Mouse (Mus musculus) Patski (cell line): ENCODE measurements at regions not wholly inside any gene's neighbourhood (a gene's known extent, or its start where the extent isn't known, plus 50 kb on each side); places are given as distances from the start of the nearest gene placed in this dataset.

ENCODE experiments used
- ATAC-seq: fragments of 100-300 bp; one replicate; pipeline ENCODE4 v1.8.0; 2021
- CTCF ChIA-PET: fragments of 350-600 bp; sonication (Branson Sonifier 250); formaldehyde crosslinking; loops from one replicate; lab custom pipeline; 2022; ENCODE audit warnings: inconsistent platforms; lab: Charles Lee
- POLR2A ChIA-PET: fragments of 350-600 bp; sonication (Branson Sonifier 250); formaldehyde crosslinking; loops from one replicate; lab custom pipeline; 2022; ENCODE audit warnings: antibody characterized with exemption, inconsistent platforms; lab: Charles Lee
- DNase-seq: peaks from one replicate; pipeline ENCODE4 v3.0.0-alpha.2; 2011; ENCODE audit warnings: low read depth, low spot score
- H3K27me3 ChIP-seq: fragments of 371-371 bp; one replicate; pipeline ENCODE4 v1.5.1; 2021
- CTCF ChIP-seq: fragments of 100-300 bp; IDR thresholded peaks from one replicate; pipeline ENCODE4 v1.5.1; 2021
- in situ Hi-C: fragments of 300-500 bp; cut with MboI; formaldehyde crosslinking; loops from 3 replicates; pipeline ENCODE4 v1.11.1; 2018; ENCODE audit warnings: low pct_unique_long_range_greater_than_20kb, mixed read lengths

- DNase-seq: no peak
- CTCF ChIA-PET: no interaction called here
- POLR2A ChIA-PET: no interaction called here
- ATAC-seq: no peak
- in situ Hi-C loops: no loop called here
- no peak for TF ChIP-seq CTCF
- no peaks in the 10 kb centered on the region for H3K27me3 ChIP-seq
Measured at GRCm38 (mm10) chr1:59403831-59404547, 78.2 kb upstream of the Fzd7 start.

GRCm38 (mm10) chr1:59405370-59405769 is 76.9 kb upstream of the Fzd7 start:
- in situ Hi-C loops: no loop called here
- ChIA-PET CTCF (no interaction called here), POLR2A (no interaction called here)
- no peak for ATAC-seq
- no peaks in the 10 kb centered on the region for H3K27me3 ChIP-seq
- no peak for TF ChIP-seq CTCF
- no peak for DNase-seq

- TF ChIP-seq CTCF: no peak
- CTCF ChIA-PET: no interaction called here
- in situ Hi-C loops: no loop called here
Measured at GRCm38 (mm10) chr1:59406741-59407306, 75.4 kb upstream of the Fzd7 start.

GRCm38 (mm10) chr1:59409585-59410160 is 72.6 kb upstream of the Fzd7 start:
- in situ Hi-C loops: no loop called here
- ATAC-seq (peak; percentile 21), DNase-seq (no peak)
- POLR2A ChIA-PET: interaction anchor here (0.6 kb wide), 1 partner anchor 11 kb away, joined by 3 read pairs; no protein-coding TSS in a partner anchor
- TF ChIP-seq CTCF: no peak
- CTCF ChIA-PET: interaction anchor here (1.3 kb wide), 1 partner anchor 12 kb away, joined by 3 read pairs; no protein-coding TSS in a partner anchor
- H3K27me3 ChIP-seq: no peaks in the 10 kb centered on the region

More at GRCm38 (mm10) chr1:59406741-59407306, 75.4 kb upstream of the Fzd7 start:
- DNase-seq (no peak), ATAC-seq (no peak)
- POLR2A ChIA-PET: interaction anchor here (0.6 kb wide), 1 partner anchor 159 kb away, joined by 8 read pairs; no protein-coding TSS in a partner anchor
- no peaks in the 10 kb centered on the region for H3K27me3 ChIP-seq

GRCm38 (mm10) chr1:59413264-59413663 is 69.0 kb upstream of the Fzd7 start:
- no peaks in the 10 kb centered on the region for H3K27me3 ChIP-seq
- in situ Hi-C loops: no loop called here
- ChIA-PET CTCF (no interaction called here), POLR2A (no interaction called here)
- DNase-seq (no peak), ATAC-seq (no peak)
- TF ChIP-seq CTCF: no peak

GRCm38 (mm10) chr1:59414401-59415210 is 67.6 kb upstream of the Fzd7 start:
- in situ Hi-C loops: no loop called here
- ATAC-seq: no peak
- no peak for DNase-seq
- CTCF ChIA-PET: no interaction called here
- POLR2A ChIA-PET: interaction anchor here (0.6 kb wide), 1 partner anchor 108 kb away, joined by 3 read pairs; no protein-coding TSS in a partner anchor
- no peaks in the 10 kb centered on the region for H3K27me3 ChIP-seq
- no peak for TF ChIP-seq CTCF

GRCm38 (mm10) chr1:59415733-59416312 is 66.4 kb upstream of the Fzd7 start:
- in situ Hi-C loops: no loop called here
- ATAC-seq: no peak
- no peak for TF ChIP-seq CTCF
- ChIA-PET CTCF (no interaction called here), POLR2A (no interaction called here)
- no peak for DNase-seq
- H3K27me3 ChIP-seq: no peaks in the 10 kb centered on the region

GRCm38 (mm10) chr1:59417317-59417716 is 64.9 kb upstream of the Fzd7 start:
- in situ Hi-C loops: no loop called here
- H3K27me3 ChIP-seq: no peaks in the 10 kb centered on the region
- ATAC-seq: no peak
- no peak for DNase-seq
- no peak for TF ChIP-seq CTCF
- POLR2A ChIA-PET: no interaction called here
- CTCF ChIA-PET: no interaction called here

- POLR2A ChIA-PET: interaction anchor here (0.7 kb wide), 1 partner anchor 13 kb away, joined by 4 read pairs; no protein-coding TSS in a partner anchor
- DNase-seq: no peak
- no peak for TF ChIP-seq CTCF
- CTCF ChIA-PET: no interaction called here
- no peaks in the 10 kb centered on the region for H3K27me3 ChIP-seq
- ATAC-seq: no peak
- in situ Hi-C loops: no loop called here
Measured at GRCm38 (mm10) chr1:59417962-59418361, 64.3 kb upstream of the Fzd7 start.

- CTCF ChIA-PET: no interaction called here
- no peak for ATAC-seq
- in situ Hi-C loops: no loop called here
- no peak for TF ChIP-seq CTCF
- POLR2A ChIA-PET: no interaction called here
- no peaks in the 10 kb centered on the region for H3K27me3 ChIP-seq
- DNase-seq: no peak
Measured at GRCm38 (mm10) chr1:59418748-59419147, 63.5 kb upstream of the Fzd7 start.
